Comparison of ENCODE assay signal across 8 mouse cellular contexts in genomic region chr11:120672687-120673593, GRCm38 (mm10). TPM values are rescaled to one million over a fixed set of nuclear protein-coding genes. Genes with fewer than 3 reads are reported as not detected.
DNase-seq lines count a peak whose midpoint lies in the region; ATAC-seq and TF ChIP-seq lines count a peak whose summit lies in the region.

Gene Aspscr1, plus strand, starts transcription at chr11:120672973.

- H3K4me2 ChIP-seq in embryonic facial prominence, embryonic 15.5 days (replicated peaks), result peak within 1 kb of the TSS; percentile 61
- peak within 1 kb of the TSS; percentile 60 for H3K4me2 ChIP-seq in kidney, embryonic 14.5 days (replicated peaks; ENCODE audit: low read depth, low read length)
- peak within 1 kb of the TSS; percentile 77 for H3K4me2 ChIP-seq in limb, embryonic 15.5 days

- H3K4me3 ChIP-seq in bone marrow, adult 2 months (replicated peaks; ENCODE audit: control insufficient read depth, low read depth, low read length), result peak within 1 kb of the TSS; percentile 84
- peak within 1 kb of the TSS; percentile 67 for H3K4me3 ChIP-seq in embryonic facial prominence, embryonic 15.5 days (replicated peaks)
- peak within 1 kb of the TSS; percentile 67 for H3K4me3 ChIP-seq in kidney, embryonic 14.5 days (ENCODE audit: low read length)
- H3K4me3 ChIP-seq in limb, embryonic 15.5 days, result peak within 1 kb of the TSS; percentile 90

- TF ChIP-seq CTCF in bone marrow, adult 2 months (IDR thresholded peaks at IDR 0.05; ENCODE audit: control insufficient read depth, insufficient read depth, low read length), result no peak

- DNase-seq in 416B (ENCODE audit: low read depth), result peak; percentile 96
- peak; percentile 96 for DNase-seq in heart, adult 9 months (ENCODE audit: low spot score in 2 of 2)
- peak; percentile 85 to 90 for DNase-seq in monocyte, adult 2 months (ENCODE audit: low read depth in 1 of 2, low spot score in 2 of 2)
- DNase-seq in spleen, postnatal 36 days (ENCODE audit: low spot score in 2 of 2), result peak; percentile 94 to 96

- peak; percentile 72; the same call in 1 of the 2 replicates for TF ChIP-seq POLR2A in bone marrow, adult 2 months (IDR thresholded peaks at IDR 0.05; ENCODE audit: borderline replicate concordance, control insufficient read depth, low read depth, low read length)

- peaks cover 2% of the 10 kb centered on the region; the same call in 1 of the 2 replicates for H3K4me1 ChIP-seq in bone marrow, adult 2 months (ENCODE audit: control insufficient read depth, insufficient read depth, low read length)
- peaks cover 16% of the 10 kb centered on the region for H3K4me1 ChIP-seq in embryonic facial prominence, embryonic 15.5 days
- H3K4me1 ChIP-seq in kidney, embryonic 14.5 days (ENCODE audit: control insufficient read depth, insufficient read depth, low read length), result peaks cover 9% of the 10 kb centered on the region
- H3K4me1 ChIP-seq in limb, embryonic 15.5 days, result peaks cover 14% of the 10 kb centered on the region

- WGBS in bone marrow, adult 2 months, result 1% methylated on average over 83 of the region's 83 CpGs
- WGBS in embryonic facial prominence, embryonic 15.5 days, result 2% methylated on average over 83 of the region's 83 CpGs
- WGBS in kidney, embryonic 14.5 days, result under 1% methylated on average over 82 of the region's 83 CpGs
- under 1% methylated on average over 83 of the region's 83 CpGs for WGBS in limb, embryonic 15.5 days

- no peaks in the 10 kb centered on the region for H3K9me3 ChIP-seq in embryonic facial prominence, embryonic 15.5 days (replicated peaks)
- H3K9me3 ChIP-seq in kidney, embryonic 14.5 days (ENCODE audit: control insufficient read depth, low read length), result no peaks in the 10 kb centered on the region
- H3K9me3 ChIP-seq in limb, embryonic 15.5 days, result no peaks in the 10 kb centered on the region

- peak; percentile 97 for ATAC-seq in embryonic facial prominence, embryonic 15.5 days (ENCODE audit: insufficient number of reproducible peaks, low FRiP score, low TSS enrichment, low read depth)
- peak; percentile 96 for ATAC-seq in kidney, embryonic 14.5 days (ENCODE audit: low FRiP score, low TSS enrichment)
- ATAC-seq in limb, embryonic 15.5 days (ENCODE audit: insufficient number of reproducible peaks, low FRiP score, low TSS enrichment, low read depth), result peak; percentile 96

- peaks cover 10% of the 10 kb centered on the region for H3K36me3 ChIP-seq in embryonic facial prominence, embryonic 15.5 days
- H3K36me3 ChIP-seq in kidney, embryonic 14.5 days (ENCODE audit: control insufficient read depth, insufficient read depth, low read length), result peaks cover 10% of the 10 kb centered on the region; the same call in 1 of the 2 replicates
- peaks cover 14% of the 10 kb centered on the region for H3K36me3 ChIP-seq in limb, embryonic 15.5 days

- no peaks in the 10 kb centered on the region for H3K27me3 ChIP-seq in embryonic facial prominence, embryonic 15.5 days
- no peaks in the 10 kb centered on the region for H3K27me3 ChIP-seq in kidney, embryonic 14.5 days (ENCODE audit: control insufficient read depth, insufficient read depth, low read length)
- no peaks in the 10 kb centered on the region for H3K27me3 ChIP-seq in limb, embryonic 15.5 days

- peak within 1 kb of the TSS; percentile 96 for H3K27ac ChIP-seq in bone marrow, adult 2 months (ENCODE audit: control insufficient read depth, insufficient read depth, low read depth, low read length, poor library complexity)
- H3K27ac ChIP-seq in embryonic facial prominence, embryonic 15.5 days (replicated peaks), result peak within 1 kb of the TSS; percentile 87
- H3K27ac ChIP-seq in kidney, embryonic 14.5 days (ENCODE audit: low read depth, low read length), result peak within 1 kb of the TSS; percentile 57
- H3K27ac ChIP-seq in limb, embryonic 15.5 days, result peak within 1 kb of the TSS; percentile 94

- peak within 1 kb of the TSS; percentile 73 for H3K9ac ChIP-seq in embryonic facial prominence, embryonic 15.5 days
- peak within 1 kb of the TSS; percentile 79 for H3K9ac ChIP-seq in kidney, embryonic 14.5 days (ENCODE audit: low read depth, low read length)
- H3K9ac ChIP-seq in limb, embryonic 15.5 days, result peak within 1 kb of the TSS; percentile 62

RNA-seq across cellular contexts. Expression of gene Aspscr1, which starts in this region (rescaled TPM):
- 82.0 and 94.3 TPM in 2 replicates for polyA plus RNA-seq in bone marrow, adult 2 months (2011; ENCODE audit: insufficient read depth, insufficient read length, low replicate concordance, missing spikeins)
- 114 and 120 TPM in 2 replicates for polyA plus RNA-seq in embryonic facial prominence, embryonic 15.5 days (2015; fragmentation: Nextera tagmentation; extraction: Ambion mirVana)
- 107 and 124 TPM in 2 replicates for polyA plus RNA-seq in kidney, embryonic 14.5 days (2014; fragmentation: Nextera tagmentation; extraction: Ambion mirVana)
- polyA plus RNA-seq in limb, embryonic 15.5 days (2015; fragmentation: Nextera tagmentation; extraction: Ambion mirVana), result 107 TPM in 2 replicates

Comparison
In these comparisons a context has a peak if more than half of its experiments do, and no peak if none do; other contexts are left out.
1. Peak in every context shown above with its lines: DNase-seq, ATAC-seq, H3K4me3 ChIP-seq and H3K27ac ChIP-seq.